Mouse (Mus musculus): ENCODE data around the gene Add3. TPM values are rescaled to one million over a fixed set of nuclear protein-coding genes. Genes with fewer than 3 reads are reported as not detected.

Gene Add3
- polyA plus RNA-seq, 1 experiment from 2014 or later, result 41.5 TPM

- peak; percentile 40 for DNase-seq (ENCODE audit: low spot score)
These were observed 123.9 kb downstream of the Add3 start for GRCm38 (mm10) chr19:53263859-53264733.

- no peak for DNase-seq (ENCODE audit: low spot score)
These were observed 124.8 kb downstream of the Add3 start for GRCm38 (mm10) chr19:53264821-53265727.

GRCm38 (mm10) chr19:53267305-53267704, 127.1 kb downstream of the Add3 start:
- no peak for DNase-seq (ENCODE audit: low spot score)

GRCm38 (mm10) chr19:53273055-53273722, 132.9 kb downstream of the Add3 start:
- DNase-seq (ENCODE audit: low spot score), result peak; percentile 45

GRCm38 (mm10) chr19:53273781-53274428, 133.7 kb downstream of the Add3 start:
- no peak for DNase-seq (ENCODE audit: low spot score)

- DNase-seq (ENCODE audit: low spot score), result no peak
These were observed 135.0 kb downstream of the Add3 start for GRCm38 (mm10) chr19:53275204-53275603.

GRCm38 (mm10) chr19:53276902-53277707, 136.9 kb downstream of the Add3 start:
- no peak for DNase-seq (ENCODE audit: low spot score)

- DNase-seq (ENCODE audit: low spot score), result no peak
These were observed 138.5 kb downstream of the Add3 start for GRCm38 (mm10) chr19:53278491-53279415.

GRCm38 (mm10) chr19:53280254-53280653, 140.0 kb downstream of the Add3 start:
- DNase-seq (ENCODE audit: low spot score), result no peak

- no peak for DNase-seq (ENCODE audit: low spot score)
These were observed 142.3 kb downstream of the Add3 start for GRCm38 (mm10) chr19:53282571-53282970.

- DNase-seq (ENCODE audit: low spot score), result no peak
These were observed 143.5 kb downstream of the Add3 start for GRCm38 (mm10) chr19:53283742-53284141.

- no peak for DNase-seq (ENCODE audit: low spot score)
These were observed 144.3 kb downstream of the Add3 start for GRCm38 (mm10) chr19:53284268-53285208.

GRCm38 (mm10) chr19:53296331-53297254, 156.3 kb downstream of the Add3 start:
- no peak for DNase-seq (ENCODE audit: low spot score)

All from thymus, postnatal 0 days (tissue).